Mouse (Mus musculus) E14TG2a.4 (cell line): Measurements from ENCODE around the gene Gm26920.

ENCODE experiments used
- CTCF ChIP-seq: conservative IDR thresholded peaks from 2 replicates; pipeline ENCODE4 v1.5.1; 2014; ENCODE audit warnings: low read length
- NANOG ChIP-seq: IDR thresholded peaks from 2 replicates; pipeline ENCODE4 v1.6.1; 2014; ENCODE audit warnings: borderline replicate concordance, low read length, mixed read lengths
- POU5F1 ChIP-seq: IDR thresholded peaks from 2 replicates; pipeline ENCODE4 v1.6.1; 2014; ENCODE audit warnings: low read length, borderline replicate concordance

DNA sequence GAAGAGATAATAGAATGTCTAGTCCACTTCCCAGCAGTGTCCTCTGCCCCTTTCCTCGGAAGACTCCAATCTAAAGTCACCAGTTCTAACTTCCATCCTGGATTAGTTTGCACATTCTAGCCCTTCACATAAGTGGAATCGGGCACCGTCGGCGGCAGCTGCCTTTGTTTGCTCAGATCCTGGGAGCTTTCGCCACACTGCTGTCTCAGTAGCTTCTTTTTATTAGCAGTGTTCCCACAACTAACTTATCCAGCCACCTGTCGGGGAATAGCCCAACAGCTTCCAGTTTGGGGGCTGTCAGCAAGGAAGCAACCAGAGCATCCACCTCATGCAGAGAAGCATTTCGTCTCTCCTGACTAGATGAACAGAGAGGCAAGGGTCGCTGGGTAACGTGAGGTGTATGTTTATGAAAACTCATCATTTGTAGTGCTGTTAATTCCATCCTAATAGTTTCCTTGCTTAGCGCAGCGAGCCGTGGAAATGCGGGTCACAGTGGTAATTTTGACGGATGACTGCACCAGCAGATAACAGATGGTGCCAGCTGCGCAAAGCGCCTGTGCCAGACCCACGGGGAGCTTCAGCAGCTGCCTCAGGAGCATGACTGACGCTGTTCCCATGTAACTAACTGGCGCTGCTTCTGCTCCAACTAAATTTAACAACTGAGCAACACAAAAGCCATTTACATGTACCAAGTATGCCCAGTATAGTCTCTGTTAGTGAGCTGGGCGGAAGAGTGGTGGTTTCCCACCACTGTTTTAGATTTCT is 80.7 kb downstream of the Gm26920 start:
- no peak for TF ChIP-seq CTCF
- no peak for TF ChIP-seq NANOG
- TF ChIP-seq POU5F1: no peak
